Mouse (Mus musculus) adrenal gland, postnatal 36 days (tissue): Measurements from ENCODE around the gene Klhl6. TPM values are rescaled to one million over a fixed set of nuclear protein-coding genes. Genes with fewer than 3 reads are reported as not detected.
"Not testable (repeated sequence)": the region's sequence is repeated elsewhere in the genome, so short reads cannot be mapped to it uniquely, and the experiment has no call there.

Source experiments
- DNase-seq, 2 experiments: peaks; one replicate each; pipeline ENCODE4 v3.0.0; 2021; ENCODE audit warnings: mixed read lengths in 1 of 2
- long read RNA-seq, 2 experiments: library from polyadenylated mRNA; stranded (forward); transcript quantifications; one replicate each; pipeline ENCODE4 v2.0.0; 2021; ENCODE audit warnings: borderline sequencing depth in 2 of 2
- total RNA-seq, 2 experiments: library from RNA; stranded (reverse); gene quantifications; 2 replicates each; pipeline ENCODE4 v1.2.3; 2021

The Klhl6 gene
- 1 to 10 TPM; 5.2 to 7.5 TPM for total RNA-seq
- long read RNA-seq, experiment 1, partial matches to known transcripts, result 2 of 7 reads
- long read RNA-seq, experiment 1, other reads (novel, unspliced or antisense), result 2 of 7 reads
- long read RNA-seq, experiment 2, partial matches to known transcripts, result 0 of 1 reads
- long read RNA-seq, experiment 2, other reads (novel, unspliced or antisense), result 1 of 1 reads

DNA sequence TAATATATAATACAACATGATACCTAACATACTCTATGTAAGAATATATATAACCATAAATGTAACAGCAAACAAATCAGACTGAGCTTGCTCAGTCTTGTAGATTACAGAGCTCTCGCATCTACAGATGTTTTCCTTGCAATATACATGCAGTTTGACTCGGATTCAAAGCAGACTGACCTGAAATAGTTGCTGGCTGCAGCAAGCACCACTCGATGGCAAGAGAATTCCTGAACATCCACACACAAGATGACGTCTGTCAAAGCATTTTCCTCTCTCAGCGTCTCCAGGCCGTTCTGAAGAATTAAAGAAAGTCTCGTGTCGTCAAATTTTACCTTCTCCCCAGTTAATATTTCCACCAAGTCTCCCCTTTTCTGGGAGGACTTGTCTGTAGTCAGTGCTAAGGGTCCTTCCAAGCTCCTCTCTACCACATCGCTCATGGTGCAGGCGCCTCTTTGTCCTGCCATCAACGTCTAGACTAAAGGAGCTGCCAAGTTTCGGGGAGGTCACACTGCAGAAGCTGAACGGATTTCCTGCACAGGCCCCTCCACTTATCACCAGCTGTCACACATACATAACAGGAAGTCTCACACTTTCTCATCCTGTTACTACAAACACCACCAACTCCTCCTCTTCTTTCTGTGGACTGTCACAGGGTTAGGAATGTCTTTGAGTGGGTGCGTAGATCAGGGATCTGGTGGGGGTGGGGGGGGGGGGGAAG lies at the start of gene Klhl6:
Klhl6 (minus strand) TSS at position 501 of the 721 bp plus-strand sequence.
- peak; percentile 61 to 69 for DNase-seq

DNA sequence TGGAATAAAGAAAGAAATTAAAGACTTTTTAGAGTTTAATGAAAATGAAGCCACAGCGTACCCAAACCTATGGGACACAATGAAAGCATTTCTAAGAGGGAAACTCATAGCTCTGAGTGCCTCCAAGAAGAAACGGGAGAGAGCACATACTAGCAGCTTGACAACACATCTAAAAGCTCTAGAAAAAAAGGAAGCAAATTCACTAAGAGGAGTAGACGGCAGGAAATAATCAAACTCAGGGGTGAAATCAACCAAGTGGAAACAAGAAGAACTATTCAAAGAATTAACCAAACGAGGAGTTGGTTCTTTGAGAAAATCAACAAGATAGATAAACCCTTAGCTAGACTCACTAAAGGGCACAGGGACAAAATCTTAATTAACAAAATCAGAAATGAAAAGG lies 44.4 kb upstream of the Klhl6 start:
- not testable (repeated sequence) for DNase-seq

DNA sequence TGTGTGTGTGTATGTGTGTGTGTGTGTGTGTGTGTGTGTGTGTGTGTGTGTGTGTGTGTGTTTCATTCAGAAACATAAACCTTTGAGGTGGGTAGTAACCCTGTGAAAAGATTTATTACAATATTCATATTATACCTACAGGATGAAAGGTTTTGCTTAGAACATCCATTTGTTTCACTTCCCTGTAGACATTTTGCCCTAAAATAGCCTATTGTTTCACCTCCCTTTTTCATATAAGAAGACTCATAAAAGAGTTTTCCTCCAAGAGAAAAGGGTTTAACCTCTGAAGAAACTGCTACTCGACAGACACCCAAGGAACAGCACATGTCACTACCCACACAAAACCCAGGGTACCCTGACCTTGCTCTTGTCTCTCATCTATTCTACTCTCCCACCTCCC lies 40.0 kb upstream of the Klhl6 start:
- DNase-seq, result no peak

DNA sequence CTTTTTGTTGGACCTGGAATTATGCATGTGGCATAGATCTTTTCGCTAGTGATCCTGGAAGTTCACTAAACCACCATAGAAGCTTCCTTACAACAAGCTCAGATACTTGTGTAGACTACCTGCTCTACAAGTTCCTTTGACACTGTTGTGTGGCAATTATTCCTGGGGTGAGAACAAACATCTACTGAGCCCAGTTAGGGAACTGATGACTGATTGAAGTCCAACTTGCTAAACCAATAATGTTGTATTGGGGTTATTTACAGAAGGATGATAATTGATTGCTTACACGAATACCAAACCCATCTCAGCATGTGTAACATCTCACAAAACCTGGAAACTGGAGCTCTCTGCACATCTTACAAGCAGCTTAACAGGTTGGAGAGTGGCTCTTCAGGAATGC lies 39.0 kb upstream of the Klhl6 start:
- no peak for DNase-seq

DNA sequence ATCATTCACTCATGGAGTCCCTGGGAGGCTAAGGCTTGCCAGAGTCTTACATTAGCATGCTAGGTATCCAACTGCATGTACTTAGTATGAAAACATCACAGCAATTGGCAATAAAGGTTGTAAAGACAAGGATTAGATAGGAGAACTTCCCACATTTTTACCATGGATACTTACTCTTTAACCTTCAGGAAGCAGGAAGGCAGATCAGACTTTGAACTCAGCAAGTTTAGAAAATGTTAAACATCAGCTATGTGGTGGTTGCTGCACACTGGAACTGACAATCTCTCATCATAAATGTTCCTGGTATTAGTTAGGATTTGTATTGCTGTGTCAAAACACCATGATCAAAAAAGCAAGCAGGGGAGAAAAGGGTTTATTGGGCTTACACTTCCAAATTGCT lies 29.8 kb upstream of the Klhl6 start:
- no peak for DNase-seq

DNA sequence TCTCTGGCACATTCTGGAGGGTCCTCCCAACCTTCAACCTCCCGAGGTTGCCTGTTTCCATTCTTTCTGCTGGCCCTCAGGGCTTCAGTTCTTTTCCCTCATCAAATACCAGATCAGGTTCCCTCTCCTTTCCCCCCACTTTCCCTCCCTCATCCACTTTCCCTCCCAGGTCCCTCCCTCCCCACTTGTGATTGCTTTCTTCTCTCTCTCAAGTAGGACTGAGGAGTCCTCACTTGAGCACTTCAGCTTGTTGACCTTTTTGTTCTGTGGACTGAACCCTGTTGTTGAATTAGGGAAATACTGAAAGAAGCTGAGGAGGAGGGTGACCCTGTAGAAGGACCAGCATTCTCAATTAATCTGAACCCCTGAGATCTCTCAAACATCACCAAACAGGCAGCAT lies 23.2 kb upstream of the Klhl6 start:
- no peak for DNase-seq

DNA sequence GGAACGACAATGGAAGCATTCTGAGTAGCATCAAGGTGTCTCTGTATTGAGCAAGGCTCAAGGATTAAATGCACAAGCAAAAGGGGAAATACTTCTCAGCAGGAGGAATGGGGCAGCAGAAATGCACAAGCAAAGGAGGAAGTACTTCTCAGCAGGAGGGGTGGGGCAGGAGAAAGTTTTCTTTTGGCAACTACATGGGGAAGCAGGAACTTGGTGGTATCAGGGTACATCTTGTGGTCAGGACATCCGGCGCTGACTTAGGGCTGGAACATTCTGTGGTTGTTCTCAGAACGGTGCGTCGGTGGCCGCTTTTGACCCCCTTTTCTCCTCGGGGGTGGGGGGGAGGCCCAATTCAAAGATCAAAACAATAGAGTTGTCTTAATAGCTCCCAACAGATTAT lies 17.4 kb upstream of the Klhl6 start:
- DNase-seq, result not testable (repeated sequence)

DNA sequence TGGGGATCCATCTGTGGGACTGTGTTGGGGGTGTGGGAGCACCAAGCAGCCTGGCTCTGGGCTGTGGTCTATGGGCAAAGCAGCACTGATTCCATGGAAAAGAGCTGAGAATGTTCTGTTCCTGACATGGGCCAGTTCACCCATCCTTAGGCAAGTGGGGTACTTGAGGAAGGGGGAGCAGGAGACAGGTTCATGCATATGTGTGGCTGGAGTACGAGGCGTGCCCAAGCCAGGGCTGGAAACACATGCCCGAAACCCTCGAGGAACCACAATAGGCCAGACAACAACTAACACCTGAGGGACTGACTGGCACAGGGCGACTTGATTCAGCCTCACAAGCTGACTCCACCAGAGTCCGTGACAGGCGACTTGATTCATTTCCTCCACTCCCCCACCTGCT lies 14.8 kb upstream of the Klhl6 start:
- DNase-seq, result no peak

DNA sequence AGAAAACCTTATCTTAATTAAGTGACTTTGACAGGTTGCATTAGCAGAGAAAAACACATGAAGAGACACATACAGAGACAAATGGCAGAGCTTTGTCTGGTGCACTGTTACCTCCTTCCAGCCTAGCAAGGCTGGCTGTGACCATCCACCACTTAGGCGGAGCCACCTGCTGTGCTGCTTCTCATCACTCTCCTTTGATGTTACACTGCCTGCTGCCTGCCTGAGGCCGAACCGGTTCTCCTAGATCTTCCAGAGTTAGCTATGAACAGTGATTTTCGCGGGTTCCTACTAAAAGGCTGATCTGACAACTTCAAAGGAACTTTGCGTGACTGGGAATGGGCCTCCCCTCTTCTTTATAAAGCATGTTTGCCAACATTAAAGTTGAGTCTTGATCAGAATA lies 14.1 kb upstream of the Klhl6 start:
- not testable (repeated sequence) for DNase-seq

DNA sequence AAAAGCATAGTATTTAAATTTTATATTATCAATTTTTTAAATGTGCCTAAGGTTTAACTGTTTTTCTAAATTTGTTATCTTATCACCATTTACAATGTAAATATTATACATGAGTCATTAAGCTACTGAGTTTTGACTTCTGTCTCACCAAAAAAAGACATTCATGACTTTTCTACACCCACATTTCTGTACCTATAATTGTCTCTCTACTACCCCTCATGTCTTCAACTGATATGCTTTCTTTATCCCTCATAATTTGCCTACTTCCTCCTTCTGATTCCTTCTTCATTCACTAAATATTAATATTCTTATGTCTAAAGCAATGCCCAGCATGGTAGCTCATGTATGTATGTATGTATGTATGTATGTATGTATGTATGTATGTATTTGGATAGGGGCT lies 13.0 kb upstream of the Klhl6 start:
- DNase-seq, result no peak

DNA sequence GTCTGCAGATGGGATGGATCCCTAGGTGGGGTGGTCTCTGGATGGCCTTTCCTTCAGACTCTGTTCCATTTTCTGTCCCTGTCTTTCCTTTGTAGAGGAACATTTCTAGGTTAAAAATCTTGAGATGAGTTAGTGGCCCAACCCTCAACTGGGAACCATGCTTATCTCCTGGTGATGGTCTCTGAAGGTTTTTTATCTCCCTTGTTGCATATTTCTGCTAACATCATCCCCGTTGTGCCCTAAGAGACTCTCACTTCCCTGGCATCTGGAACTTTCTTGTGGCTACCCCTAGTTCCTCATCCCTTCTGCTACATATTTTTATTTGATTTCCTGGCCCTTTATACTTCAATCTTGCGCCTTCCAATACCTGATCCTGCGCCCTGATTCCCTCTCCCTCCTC lies 10.4 kb upstream of the Klhl6 start:
- no peak for DNase-seq

DNA sequence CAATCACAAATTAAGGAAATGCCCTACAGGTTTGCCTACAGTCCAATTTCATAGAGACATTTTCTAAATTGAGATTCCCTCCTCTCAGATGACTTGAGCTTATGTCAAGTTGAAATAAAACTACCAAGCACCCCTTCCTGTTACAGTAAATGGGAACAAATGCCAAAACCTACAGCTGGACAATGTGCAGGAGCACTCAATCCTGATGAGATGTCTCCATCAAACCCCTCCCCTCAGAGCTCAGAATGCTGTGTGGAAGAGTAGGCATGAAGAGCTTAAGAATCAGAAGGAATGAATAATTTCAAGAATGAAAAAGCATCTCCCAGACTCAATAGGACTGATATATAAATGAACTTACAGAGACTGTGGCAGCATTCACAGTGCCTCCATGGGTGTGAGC lies 7.7 kb upstream of the Klhl6 start:
- no peak for DNase-seq

DNA sequence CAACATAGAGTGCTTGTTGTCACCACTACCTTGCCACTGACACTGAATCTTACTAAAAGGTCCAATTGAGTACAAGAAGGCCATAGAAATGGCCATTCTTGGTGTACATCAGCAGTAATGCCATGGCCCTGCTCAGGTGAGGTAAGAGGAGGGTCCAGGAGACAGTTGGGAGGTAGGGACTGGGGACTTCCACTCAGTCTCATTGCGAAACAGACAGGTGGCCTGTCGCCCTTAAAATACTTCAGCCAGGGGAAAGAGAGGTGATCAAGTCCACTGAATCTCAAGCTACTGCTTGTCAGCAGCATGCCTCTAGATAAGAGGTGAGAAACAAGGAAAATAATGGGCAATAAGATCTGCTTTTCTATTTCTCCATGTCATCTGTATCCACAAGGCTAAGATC lies 4.8 kb upstream of the Klhl6 start:
- DNase-seq, result no peak

DNA sequence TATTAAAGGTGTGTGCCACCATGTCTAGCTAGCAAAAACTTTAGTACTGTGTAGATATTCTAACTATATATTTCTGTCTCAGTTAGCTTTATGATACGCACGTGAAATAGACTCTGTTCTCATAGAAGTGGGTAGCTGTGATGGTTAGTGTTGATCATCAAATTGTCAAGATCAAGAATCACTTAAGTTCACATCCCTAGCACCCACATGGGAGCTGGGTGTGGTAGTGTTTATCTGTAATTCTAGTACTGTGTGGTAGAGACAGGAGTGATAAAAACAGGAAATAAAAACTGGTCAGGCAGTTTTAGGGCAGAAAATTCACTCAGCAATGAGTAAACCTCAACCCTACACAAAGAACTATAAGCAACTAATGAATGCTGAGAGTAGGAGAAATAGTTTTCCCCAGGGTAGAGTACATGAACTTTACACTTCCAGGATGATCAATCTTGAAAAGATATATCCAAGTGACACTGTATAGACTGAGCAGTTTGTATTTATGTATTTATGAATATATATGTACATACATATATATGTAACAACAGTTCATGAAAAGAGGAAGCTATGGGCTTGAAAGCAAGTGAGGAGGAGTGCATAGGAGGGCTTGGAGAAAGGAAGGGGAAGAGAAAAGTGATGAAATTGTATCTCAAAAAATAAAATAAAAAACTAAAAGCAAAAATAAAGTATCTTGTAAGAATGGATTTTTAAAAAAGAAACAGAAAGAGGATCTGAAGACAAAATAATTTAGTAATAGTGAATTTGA lies 2.2 kb upstream of the Klhl6 start:
- DNase-seq, result no peak

DNA sequence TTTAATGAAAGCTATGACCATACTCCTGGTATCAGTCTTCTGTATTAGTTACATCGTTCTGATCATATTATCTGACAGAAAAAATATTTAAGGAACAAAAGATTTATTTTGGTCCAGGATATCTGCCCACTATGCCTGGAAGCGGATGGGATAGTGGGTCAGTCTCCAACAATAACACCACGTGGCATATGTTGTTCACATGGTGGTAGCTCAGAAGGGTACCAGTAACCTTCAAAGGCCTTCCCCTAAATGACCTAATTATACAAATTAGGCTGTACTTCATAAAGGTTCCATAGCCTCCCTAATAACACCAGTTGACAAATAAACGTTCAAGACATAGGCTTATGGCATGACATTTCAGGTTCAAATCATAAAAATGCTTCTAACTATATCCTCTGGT lies 722 bp upstream of the Klhl6 start:
- no peak for DNase-seq

DNA sequence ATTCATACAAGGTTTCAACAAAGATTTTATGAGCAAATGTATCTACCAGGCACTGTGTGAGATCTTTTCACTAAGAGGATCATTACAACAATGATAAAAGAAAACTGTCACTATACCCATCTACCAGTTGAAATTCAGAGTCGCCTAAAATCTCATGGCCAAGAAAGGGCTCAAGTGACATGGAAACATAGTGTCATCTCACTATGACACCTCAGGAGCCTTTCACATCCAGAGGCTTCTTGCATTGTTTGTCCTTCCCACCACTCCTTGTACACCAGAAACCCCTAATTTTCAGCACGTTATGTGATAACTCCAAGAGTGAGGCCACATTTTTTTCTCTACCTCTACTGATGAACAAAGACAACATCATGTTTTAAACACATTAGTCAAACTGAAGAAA lies 1.2 kb downstream of the Klhl6 start:
- DNase-seq, result no peak

DNA sequence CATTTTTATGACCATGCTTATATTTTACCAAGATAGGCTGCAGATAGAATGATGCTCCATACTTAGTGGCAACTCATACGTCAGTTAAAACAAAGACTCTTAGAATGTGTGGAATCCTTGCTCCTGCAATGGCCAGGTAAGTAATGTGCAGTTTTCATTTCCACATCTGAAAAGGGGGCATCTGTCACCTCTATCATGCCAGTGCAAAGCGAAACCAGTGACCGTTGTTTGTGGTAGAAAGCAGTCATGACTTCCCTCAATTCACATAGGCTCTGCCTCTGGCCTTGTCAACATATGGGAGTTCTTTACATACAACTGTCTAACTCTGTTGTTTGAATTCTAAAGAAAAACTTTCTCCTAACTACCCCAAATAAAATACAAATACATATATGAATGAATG lies 1.8 kb downstream of the Klhl6 start:
- no peak for DNase-seq

DNA sequence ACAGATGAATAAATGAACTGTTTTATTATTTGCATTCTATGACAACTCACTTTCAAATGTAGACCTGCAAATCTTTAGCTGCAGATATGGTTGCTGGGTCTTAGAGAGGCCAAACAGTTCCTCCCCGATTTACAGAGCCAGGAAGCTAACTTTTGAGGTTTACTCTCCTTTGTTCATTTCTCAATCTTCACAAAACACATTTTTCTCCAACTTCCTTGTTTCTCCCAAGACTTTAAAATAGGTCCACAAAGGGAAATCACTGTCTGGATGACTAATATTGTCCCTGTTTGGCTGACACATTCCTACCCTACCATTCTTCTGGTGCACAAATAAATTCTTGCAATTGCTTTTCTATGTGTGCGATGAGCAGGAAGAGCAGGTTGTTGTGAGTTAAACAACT lies 3.1 kb downstream of the Klhl6 start:
- DNase-seq, result no peak

DNA sequence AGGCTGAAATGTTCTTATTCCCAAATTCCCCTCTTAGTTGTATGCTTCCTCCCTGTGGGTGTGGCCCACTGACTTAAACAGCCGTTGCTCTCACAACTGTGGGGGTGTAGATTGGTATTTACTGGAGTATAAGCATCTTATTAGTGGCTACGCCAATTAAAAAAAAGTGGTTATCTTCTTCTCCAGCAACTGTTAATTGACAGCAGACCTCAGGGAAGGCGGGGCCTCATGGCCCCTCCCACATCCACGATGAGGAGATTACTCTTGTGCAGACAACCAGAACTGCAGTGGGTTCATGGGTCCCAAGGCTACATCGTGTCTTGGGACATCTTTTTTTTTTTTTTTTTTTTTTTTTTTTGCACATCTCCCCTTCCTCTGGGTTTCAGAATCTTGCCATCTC lies 5.6 kb downstream of the Klhl6 start:
- no peak for DNase-seq

DNA sequence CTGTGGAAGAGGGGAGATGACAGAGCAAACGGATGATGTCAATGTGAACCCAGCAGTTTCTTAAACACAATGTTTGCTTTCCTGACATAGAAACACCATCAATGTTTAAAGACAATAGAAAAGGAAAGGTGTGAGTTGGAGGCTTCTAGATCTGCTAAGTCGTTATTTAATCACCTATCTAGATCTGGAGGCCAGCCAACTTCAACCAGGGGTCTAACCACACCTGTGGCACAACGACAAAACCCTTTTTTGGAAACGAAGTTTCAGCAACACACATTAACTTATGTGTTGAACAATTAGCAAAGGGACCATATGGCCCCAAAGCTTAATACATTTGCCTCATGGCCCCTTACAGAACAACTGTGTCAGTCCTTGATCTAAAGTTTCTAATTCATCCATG lies 6.0 kb downstream of the Klhl6 start:
- no peak for DNase-seq

DNA sequence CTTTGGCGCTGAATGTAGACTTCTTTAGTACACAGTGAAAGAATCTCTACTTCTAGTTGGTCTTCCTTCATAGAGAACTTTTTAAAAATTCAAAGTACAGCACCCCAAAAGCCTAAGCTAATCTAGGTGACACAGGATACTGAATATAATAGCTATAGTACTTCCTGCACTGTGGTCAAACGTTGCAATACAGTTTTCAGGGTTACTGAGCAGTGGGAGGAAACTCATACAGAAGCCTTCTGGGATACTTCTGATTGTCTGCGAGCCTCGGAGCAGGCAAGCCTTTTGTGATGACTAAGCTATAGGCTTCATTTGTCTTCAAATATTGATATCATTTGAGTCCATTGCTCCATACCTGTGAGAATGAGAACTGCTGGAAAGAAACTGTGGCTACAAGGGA lies 7.4 kb downstream of the Klhl6 start:
- no peak for DNase-seq

DNA sequence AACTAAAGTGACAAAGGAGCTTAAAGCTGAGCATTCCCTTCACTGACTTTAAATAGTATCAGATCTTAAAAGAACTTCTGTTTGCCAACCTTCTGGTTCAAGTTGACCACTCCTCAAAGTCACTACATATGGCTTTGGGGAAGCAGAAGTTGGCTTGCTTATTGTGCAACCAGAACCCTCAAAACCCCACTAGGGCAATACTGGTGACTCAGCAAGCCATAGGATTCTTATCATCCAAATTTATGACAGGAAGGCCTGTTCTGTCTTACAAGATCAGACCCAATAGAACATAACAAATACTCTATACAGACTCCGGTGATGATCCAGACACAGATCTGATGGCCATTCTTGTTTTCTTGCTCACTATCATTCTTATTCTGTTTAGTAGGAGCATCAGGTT lies 9.4 kb downstream of the Klhl6 start:
- no peak for DNase-seq

DNA sequence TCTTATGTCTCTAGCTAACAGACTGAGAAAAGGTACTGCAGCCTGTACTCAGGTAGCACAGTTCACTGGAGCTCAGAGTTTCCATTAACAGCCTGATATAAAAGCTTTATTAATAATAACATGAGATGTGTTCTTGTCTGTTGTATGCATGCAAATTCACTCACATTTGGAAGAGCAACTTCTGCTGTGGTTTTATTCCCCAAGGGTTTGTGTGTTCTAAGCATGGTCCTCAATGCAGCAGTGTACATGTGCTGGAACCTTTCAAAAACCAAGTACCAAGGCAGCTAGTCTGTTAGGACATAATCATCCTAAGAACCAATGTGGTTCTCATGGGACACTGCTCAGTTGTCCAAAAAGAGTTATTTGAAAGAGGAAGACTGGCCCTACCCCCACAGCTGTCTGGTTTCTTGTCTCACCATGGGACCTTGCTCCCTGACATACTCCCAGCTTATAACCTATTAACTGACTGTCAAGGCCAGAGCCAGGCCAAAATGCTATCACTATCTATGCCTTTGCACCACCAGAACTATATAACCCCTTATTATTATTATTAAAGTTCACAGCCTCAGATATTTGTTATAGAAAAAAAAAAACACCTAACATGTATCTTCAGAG lies 10.0 kb downstream of the Klhl6 start:
- DNase-seq, result no peak
